Mouse (Mus musculus) bone marrow, adult 2 months (tissue): Measurements from ENCODE around the gene Ntn4. TPM values are rescaled to one million over a fixed set of nuclear protein-coding genes. Genes with fewer than 3 reads are reported as not detected.
A peak's percentile ranks its signal among the peaks of the same experiment; 100 is the strongest.
"Not testable (repeated sequence)": the region's sequence is repeated elsewhere in the genome, so short reads cannot be mapped to it uniquely, and the experiment has no call there.

Experiments used
- H3K27ac ChIP-seq: fragments of 200-500 bp; 2 replicates; pipeline ENCODE4 v1.5.1; 2012; ENCODE audit warnings: low read depth, mild to moderate bottlenecking, control low read depth, inconsistent platforms, low read length; ENCODE audit not compliant: control insufficient read depth, poor library complexity, insufficient read depth
- H3K4me1 ChIP-seq: fragments of 200-500 bp; 2 replicates; pipeline ENCODE4 v1.6.1; 2011; ENCODE audit warnings: low read length; ENCODE audit not compliant: control insufficient read depth, insufficient read depth
- H3K4me3 ChIP-seq: fragments of 200-500 bp; replicated peaks from 2 replicates; pipeline ENCODE3; 2011; ENCODE audit warnings: mild to moderate bottlenecking, low read depth, low read length, control low read depth; ENCODE audit not compliant: control insufficient read depth
- CTCF ChIP-seq: fragments of 200-500 bp; IDR thresholded peaks from 2 replicates; pipeline ENCODE4 v1.5.1; 2011; ENCODE audit warnings: low read length, control low read depth; ENCODE audit not compliant: control insufficient read depth, insufficient read depth
- POLR2A ChIP-seq: fragments of 200-500 bp; IDR thresholded peaks from 2 replicates; pipeline ENCODE4 v1.6.1; 2011; ENCODE audit warnings: low read depth, mild to moderate bottlenecking, control low read depth, low read length, borderline replicate concordance; ENCODE audit not compliant: control insufficient read depth
- WGBS: fragments of 180-500 bp; shearing (Covaris S2); methylation state at CpG from one replicate; pipeline ENCODE4 v1.1.7; 2018; 5-methylcytosine and 5-hydroxymethylcytosine counted together
- polyA plus RNA-seq: library from polyadenylated mRNA; stranded (reverse); fragments of >200 nt; gene quantifications from 2 replicates; pipeline ENCODE4 v1.2.4, GENCODE M21; 2011; ENCODE audit warnings: low replicate concordance; ENCODE audit not compliant: missing spikeins, insufficient read depth, insufficient read length

Ntn4 gene
- polyA plus RNA-seq, 1 experiment: 3.7 TPM

DNA sequence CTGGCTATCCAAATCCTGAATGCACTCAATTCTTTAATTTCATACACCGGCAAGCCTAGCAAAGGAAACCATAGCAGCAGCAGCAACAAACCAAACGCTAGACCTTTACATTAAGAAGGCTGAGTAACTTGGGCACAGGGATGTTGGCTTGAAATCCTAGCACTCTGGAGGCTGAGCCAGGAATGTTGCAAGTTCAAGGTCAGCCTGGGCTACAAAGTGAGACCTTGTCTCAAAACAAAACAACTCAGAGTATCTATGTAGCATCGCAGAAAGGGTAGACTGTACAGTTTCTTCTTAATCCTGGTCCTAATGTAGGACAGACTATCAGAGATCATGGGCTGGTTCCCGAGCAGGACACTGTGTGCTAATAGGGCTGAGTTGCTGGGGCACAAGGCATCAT is 43.4 kb downstream of the Ntn4 start:
- H3K4me3 ChIP-seq: no peak overlapping the region
- WGBS: 67% methylated on average over 4 of the region's 4 CpGs
- no peak overlapping the region for H3K27ac ChIP-seq
- no peak for TF ChIP-seq POLR2A
- TF ChIP-seq CTCF: no peak
- H3K4me1 ChIP-seq: peaks cover 1% of the 10 kb centered on the region

DNA sequence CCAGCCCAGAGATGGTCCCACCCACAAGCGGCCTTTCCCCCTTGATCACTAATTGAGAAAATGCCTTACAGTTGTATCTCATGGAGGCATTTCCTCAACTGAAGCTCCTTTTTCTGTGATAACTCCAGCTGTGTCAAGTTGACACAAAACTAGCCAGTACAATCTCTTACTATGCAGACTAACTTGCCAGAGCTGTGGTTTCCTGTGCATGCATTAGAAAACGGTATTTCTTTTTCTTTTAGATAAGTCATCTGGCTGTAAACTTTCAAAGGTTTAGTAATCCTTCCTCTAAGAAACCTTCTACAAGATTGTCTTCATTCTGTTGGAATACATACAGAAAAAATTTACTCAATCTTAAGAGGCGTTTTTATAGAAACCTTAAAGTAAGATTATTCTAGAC is 44.9 kb downstream of the Ntn4 start:
- H3K27ac ChIP-seq, H3K4me3 ChIP-seq, H3K4me1 ChIP-seq: not testable (repeated sequence)
- WGBS: 30% methylated on average over 3 of the region's 3 CpGs

DNA sequence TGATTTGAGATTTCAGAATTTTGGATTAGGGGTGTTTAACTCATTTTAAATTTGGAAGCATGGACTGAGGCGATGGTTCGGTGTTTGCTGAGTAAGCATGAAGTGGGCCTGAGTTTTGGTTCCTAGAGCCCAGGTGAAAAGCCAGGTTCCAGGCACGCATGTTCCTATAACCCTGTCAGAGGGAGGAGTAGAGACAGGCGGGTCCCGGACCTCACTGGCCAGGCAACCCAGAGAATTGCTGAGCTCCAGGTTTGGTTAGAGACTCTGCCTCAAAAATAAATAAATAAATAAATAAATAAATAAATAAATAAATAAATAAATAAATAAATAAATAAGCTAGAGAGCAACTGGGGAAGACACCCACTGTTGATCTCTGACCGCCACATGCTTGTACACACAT is 46.1 kb downstream of the Ntn4 start:
- H3K4me3 ChIP-seq: no peak overlapping the region
- WGBS: 92% methylated on average over 6 of the region's 6 CpGs
- no peak for TF ChIP-seq POLR2A
- TF ChIP-seq CTCF: no peak
- peaks cover 1% of the 10 kb centered on the region for H3K4me1 ChIP-seq
- H3K27ac ChIP-seq: no peak overlapping the region

DNA sequence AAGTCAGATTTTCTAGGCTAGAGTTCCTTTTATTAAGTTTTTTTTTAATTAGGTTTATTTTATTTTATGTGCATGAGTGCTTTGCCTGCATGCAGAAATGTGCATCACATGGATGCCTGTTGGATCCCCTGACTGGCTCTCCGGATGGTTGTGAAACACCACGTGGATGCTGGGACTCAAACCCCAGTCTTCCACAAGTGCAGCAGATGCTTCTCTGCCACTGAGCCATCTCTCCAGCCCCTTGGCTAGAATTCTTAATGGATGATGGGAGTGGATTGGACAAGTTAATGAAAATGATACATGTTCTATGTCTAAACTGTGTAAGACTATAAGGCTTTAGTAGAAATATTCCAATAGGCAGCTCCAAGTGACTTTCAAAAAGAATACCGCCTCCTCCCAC is 47.3 kb downstream of the Ntn4 start:
- H3K27ac ChIP-seq: no peak overlapping the region
- H3K4me1 ChIP-seq: peaks cover 1% of the 10 kb centered on the region; the same call in 1 of the 2 replicates
- WGBS: 68% methylated on average over 3 of the region's 3 CpGs
- TF ChIP-seq POLR2A (no peak), CTCF (no peak)
- H3K4me3 ChIP-seq: no peak overlapping the region

DNA sequence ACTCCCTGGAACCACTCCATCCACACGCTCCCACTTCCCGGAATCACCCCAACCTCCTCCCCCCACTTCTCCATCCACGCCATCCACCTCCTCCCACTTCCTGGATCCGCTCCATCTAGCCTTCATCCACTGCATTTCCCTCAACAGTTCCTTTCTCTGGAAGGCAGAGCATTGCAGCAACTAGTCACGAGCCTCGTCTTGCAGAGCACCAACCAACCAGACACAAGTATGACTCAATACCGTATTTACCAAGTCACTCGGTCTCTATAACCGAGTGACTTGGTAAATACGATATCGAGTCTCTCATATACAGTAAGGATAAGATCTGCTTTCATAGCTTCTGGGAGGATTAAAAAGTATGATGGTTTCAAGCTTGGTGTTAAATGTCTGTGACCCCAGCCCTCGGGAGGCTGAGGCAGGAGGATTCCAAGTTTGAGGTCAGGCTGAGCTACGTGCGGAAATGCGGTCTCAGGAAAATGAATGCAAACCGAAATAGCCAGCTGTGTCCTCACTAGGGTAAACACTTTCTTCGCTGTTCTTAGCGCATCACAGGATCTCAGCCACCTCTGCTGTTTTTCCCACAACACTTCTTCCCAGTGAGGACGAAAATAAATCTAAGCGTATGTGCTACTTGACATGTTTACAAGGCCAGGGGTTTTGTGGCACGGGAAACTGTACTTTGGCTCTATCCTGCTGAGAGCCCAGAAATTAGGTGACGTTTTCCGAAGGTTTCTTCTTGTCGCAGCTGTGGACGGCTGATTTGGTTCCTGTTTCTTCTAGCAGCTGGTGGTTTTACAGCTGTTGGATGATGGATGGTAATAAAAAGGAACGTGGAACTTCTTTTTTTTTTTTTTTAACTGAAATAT is 48.1 kb downstream of the Ntn4 start:
- Histone ChIP-seq H3K4me3 (peak overlapping the region; percentile 63), H3K27ac (peak overlapping the region; percentile 49), H3K4me1 (peaks cover 1% of the 10 kb centered on the region; the same call in 1 of the 2 replicates)
- no peak for TF ChIP-seq POLR2A
- TF ChIP-seq CTCF: no peak
- WGBS: 17% methylated on average over 26 of the region's 26 CpGs

DNA sequence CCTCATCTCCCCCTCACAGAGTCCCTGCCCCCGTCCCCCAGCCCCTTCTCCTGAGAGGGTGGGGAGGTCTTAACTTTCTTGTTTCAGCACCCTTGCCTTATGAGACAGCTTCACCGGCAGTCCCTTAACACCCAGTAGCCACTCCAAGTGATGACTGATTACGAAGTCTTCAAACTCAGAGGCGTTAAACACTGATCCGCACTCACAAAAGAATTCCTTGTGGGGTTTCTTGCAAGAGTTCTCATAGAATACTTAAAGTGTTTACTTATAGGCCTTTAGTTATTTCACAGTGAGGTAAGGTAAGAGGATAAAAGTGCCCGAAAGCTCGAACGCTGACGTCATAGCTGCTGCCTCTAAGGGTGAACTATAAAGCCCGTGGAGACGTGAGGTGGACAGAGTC is 50.9 kb downstream of the Ntn4 start:
- TF ChIP-seq CTCF (no peak), POLR2A (no peak)
- no peak overlapping the region for H3K4me3 ChIP-seq
- H3K27ac ChIP-seq: no peak overlapping the region
- 90% methylated on average over 11 of the region's 11 CpGs for WGBS
- no peaks in the 10 kb centered on the region; the same call in 1 of the 2 replicates for H3K4me1 ChIP-seq

DNA sequence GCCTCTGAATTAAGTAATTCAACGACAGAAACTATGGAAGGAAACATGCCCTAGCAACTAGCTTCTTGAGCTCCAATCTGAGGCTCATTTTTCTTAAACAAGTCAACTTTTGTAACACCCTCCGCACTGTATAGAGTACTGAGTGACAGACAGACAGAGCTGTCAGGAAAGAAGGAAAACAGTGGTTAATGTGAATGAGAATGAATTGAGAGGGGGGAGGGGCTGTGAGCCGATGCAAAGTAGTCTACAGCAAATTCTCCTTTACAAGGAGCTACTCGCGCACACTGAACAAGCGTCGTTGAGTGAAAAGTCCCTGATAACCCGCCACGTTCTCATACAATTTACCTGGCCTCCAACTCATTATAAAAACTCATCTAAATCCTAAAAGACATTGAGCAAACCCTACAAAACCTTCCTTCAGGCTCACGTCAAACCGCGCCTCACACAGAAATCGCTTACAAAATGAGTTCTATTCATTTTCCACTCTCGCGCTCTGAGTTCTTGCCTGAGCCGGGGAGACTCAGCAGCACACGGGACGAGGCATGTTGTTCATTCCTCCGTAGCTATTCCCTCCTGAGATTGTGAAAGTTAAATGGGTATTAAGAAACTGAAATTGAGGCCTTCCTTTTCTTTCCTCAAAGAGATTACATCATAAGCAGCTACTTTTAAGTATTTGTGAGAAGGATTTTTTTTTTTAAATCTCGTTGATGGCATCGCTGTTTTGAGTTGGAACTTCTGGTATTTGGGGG is 54.7 kb downstream of the Ntn4 start:
- Histone ChIP-seq H3K4me3 (peak overlapping the region; percentile 33), H3K4me1 (no peaks in the 10 kb centered on the region; the same call in 1 of the 2 replicates), H3K27ac (no peak overlapping the region)
- TF ChIP-seq CTCF (no peak), POLR2A (no peak)
- WGBS: 51% methylated on average over 21 of the region's 21 CpGs

DNA sequence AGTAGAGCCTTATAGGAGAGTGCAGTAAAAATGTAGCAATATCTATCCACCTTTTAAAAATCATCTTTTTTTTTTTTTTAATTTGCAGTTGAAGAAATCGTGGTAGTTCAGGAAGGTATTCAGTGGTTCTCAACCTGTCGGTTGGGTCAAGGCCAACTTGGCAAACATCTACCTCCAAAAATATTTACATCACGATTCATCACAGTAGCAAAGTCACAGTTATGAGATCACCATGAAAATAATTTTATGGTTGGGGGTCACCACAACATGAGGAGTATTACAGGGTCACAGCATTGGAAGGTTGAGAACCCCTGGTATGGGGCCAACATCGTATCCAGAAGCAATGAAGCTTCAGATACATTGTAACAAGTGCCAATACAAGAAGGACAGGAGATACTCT is 55.5 kb downstream of the Ntn4 start:
- WGBS: 59% methylated on average over 4 of the region's 4 CpGs
- Histone ChIP-seq H3K4me3 (no peak overlapping the region), H3K27ac (no peak overlapping the region), H3K4me1 (no peaks in the 10 kb centered on the region; the same call in 1 of the 2 replicates)
- TF ChIP-seq POLR2A (no peak), CTCF (no peak)
